Mouse (Mus musculus) layer of hippocampus, adult 18-20 months (tissue): ENCODE measurements around the gene Hdgfl2. TPM values are rescaled to one million over a fixed set of nuclear protein-coding genes. Genes with fewer than 3 reads are reported as not detected.
"Not testable (repeated sequence)": the region's sequence is repeated elsewhere in the genome, so short reads cannot be mapped to it uniquely, and the experiment has no call there.

Source experiments
- DNase-seq, 2 experiments: peaks; one replicate each; pipeline ENCODE4 v3.0.0; 2022; ENCODE audit warnings: low spot score in 2 of 2
- total RNA-seq, 2 experiments: library from RNA; stranded (reverse); gene quantifications; 2 replicates each; pipeline ENCODE4 v1.2.3; 2021

Gene Hdgfl2
- total RNA-seq, 2 experiments from 2014 or later, result 105 to 107 TPM

- DNase-seq, result no peak
These were observed 24.2 kb downstream of the Hdgfl2 start for GRCm38 (mm10) chr17:56103465-56104285.

GRCm38 (mm10) chr17:56104821-56105220 is 25.4 kb downstream of the Hdgfl2 start:
- DNase-seq, result not testable (repeated sequence)

GRCm38 (mm10) chr17:56106436-56106835 is 27.0 kb downstream of the Hdgfl2 start:
- not testable (repeated sequence) for DNase-seq

- no peak for DNase-seq
These were observed 27.5 kb downstream of the Hdgfl2 start for GRCm38 (mm10) chr17:56106981-56107380.

- DNase-seq, result no peak
These were observed 28.3 kb downstream of the Hdgfl2 start for GRCm38 (mm10) chr17:56107736-56108135.

- DNase-seq, result peak; percentile 54 to 85
These were observed 29.1 kb downstream of the Hdgfl2 start for GRCm38 (mm10) chr17:56108334-56109044.

GRCm38 (mm10) chr17:56109219-56110051 is 30.0 kb downstream of the Hdgfl2 start, which contains the start of gene Plin4:
Gene Plin4 (minus strand): TSS chr17:56109803.
- no peak for DNase-seq

- no peak for DNase-seq
These were observed 31.1 kb downstream of the Hdgfl2 start for GRCm38 (mm10) chr17:56110571-56110970.

GRCm38 (mm10) chr17:56111021-56111420 is 31.6 kb downstream of the Hdgfl2 start:
- no peak for DNase-seq

GRCm38 (mm10) chr17:56111864-56112263 is 32.4 kb downstream of the Hdgfl2 start:
- peak in 1 of 2 experiments; percentile 71 for DNase-seq

- DNase-seq, result no peak
These were observed 33.3 kb downstream of the Hdgfl2 start for GRCm38 (mm10) chr17:56112743-56113142.

GRCm38 (mm10) chr17:56116193-56116592 is 36.8 kb downstream of the Hdgfl2 start:
- DNase-seq, result no peak

- DNase-seq, result no peak
These were observed 37.8 kb downstream of the Hdgfl2 start, which contains the start of gene Plin5 for GRCm38 (mm10) chr17:56117251-56117710. Gene Plin5 (minus strand): TSS chr17:56117596.

- DNase-seq, result no peak
These were observed 40.0 kb downstream of the Hdgfl2 start for GRCm38 (mm10) chr17:56119431-56119830.

- DNase-seq, result no peak
These were observed 40.8 kb downstream of the Hdgfl2 start for GRCm38 (mm10) chr17:56119981-56120880.

- no peak for DNase-seq
These were observed 42.4 kb downstream of the Hdgfl2 start, which contains the start of gene Lrg1 for GRCm38 (mm10) chr17:56121826-56122225. Gene Lrg1 (minus strand): TSS chr17:56122001.

GRCm38 (mm10) chr17:56123161-56123560 is 43.7 kb downstream of the Hdgfl2 start:
- DNase-seq, result no peak

GRCm38 (mm10) chr17:56123681-56124340 is 44.4 kb downstream of the Hdgfl2 start:
- no peak for DNase-seq
